Mouse (Mus musculus): ENCODE results near the gene Supt6.
"Not testable (repeated sequence)": the region's sequence is repeated elsewhere in the genome, so short reads cannot be mapped to it uniquely, and the experiment has no call there.

The Supt6 gene

GRCm38 (mm10) chr11:78231518-78231917 lies 14.3 kb downstream of the Supt6 start:
- DNase-seq (ENCODE audit: extremely low read depth, insufficient read length, low spot score) = no peak

- DNase-seq (ENCODE audit: extremely low read depth, insufficient read length, low spot score) = no peak
Observed at GRCm38 (mm10) chr11:78223586-78223985, 22.2 kb downstream of the Supt6 start.

GRCm38 (mm10) chr11:78215709-78216317 lies 30.0 kb downstream of the Supt6 start:
- no peak for DNase-seq (ENCODE audit: extremely low read depth, insufficient read length, low spot score)

GRCm38 (mm10) chr11:78213086-78213817 lies 32.5 kb downstream of the Supt6 start:
- no peak for DNase-seq (ENCODE audit: extremely low read depth, insufficient read length, low spot score)

- DNase-seq (ENCODE audit: extremely low read depth, insufficient read length, low spot score) = no peak
Observed at GRCm38 (mm10) chr11:78211513-78211912, 34.3 kb downstream of the Supt6 start.

GRCm38 (mm10) chr11:78210615-78211014 lies 35.2 kb downstream of the Supt6 start:
- no peak for DNase-seq (ENCODE audit: extremely low read depth, insufficient read length, low spot score)

- no peak for DNase-seq (ENCODE audit: extremely low read depth, insufficient read length, low spot score)
Observed at GRCm38 (mm10) chr11:78209886-78210285, 35.9 kb downstream of the Supt6 start.

- DNase-seq (ENCODE audit: extremely low read depth, insufficient read length, low spot score) = no peak
Observed at GRCm38 (mm10) chr11:78207190-78207589, 38.6 kb downstream of the Supt6 start.

- no peak for DNase-seq (ENCODE audit: extremely low read depth, insufficient read length, low spot score)
Observed at GRCm38 (mm10) chr11:78205361-78206206, 40.2 kb downstream of the Supt6 start.

- no peak for DNase-seq (ENCODE audit: extremely low read depth, insufficient read length, low spot score)
Observed at GRCm38 (mm10) chr11:78204287-78204686, 41.5 kb downstream of the Supt6 start.

GRCm38 (mm10) chr11:78202372-78202771 lies 43.4 kb downstream of the Supt6 start:
- DNase-seq (ENCODE audit: extremely low read depth, insufficient read length, low spot score) = no peak

GRCm38 (mm10) chr11:78195101-78195863 lies 50.5 kb downstream of the Supt6 start:
- no peak for DNase-seq (ENCODE audit: extremely low read depth, insufficient read length, low spot score)

GRCm38 (mm10) chr11:78194411-78195100 lies 51.2 kb downstream of the Supt6 start:
- DNase-seq (ENCODE audit: extremely low read depth, insufficient read length, low spot score) = no peak

- no peak for DNase-seq (ENCODE audit: extremely low read depth, insufficient read length, low spot score)
Observed at GRCm38 (mm10) chr11:78193113-78193512, 52.7 kb downstream of the Supt6 start, which contains the start of gene Proca1. TSS of gene Proca1 (plus strand) at chr11:78193392.

- DNase-seq (ENCODE audit: extremely low read depth, insufficient read length, low spot score) = no peak
Observed at GRCm38 (mm10) chr11:78190041-78190440, 55.7 kb downstream of the Supt6 start.

- peak; percentile 82 for DNase-seq (ENCODE audit: extremely low read depth, insufficient read length, low spot score)
Observed at GRCm38 (mm10) chr11:78189234-78190040, 56.4 kb downstream of the Supt6 start.

- peak; percentile 88 for DNase-seq (ENCODE audit: extremely low read depth, insufficient read length, low spot score)
Observed at GRCm38 (mm10) chr11:78188331-78189233, 57.2 kb downstream of the Supt6 start, which contains the start of gene Rab34. TSS of gene Rab34 (plus strand) at chr11:78188430.

- not testable (repeated sequence) for DNase-seq (ENCODE audit: extremely low read depth, insufficient read length, low spot score)
Observed at GRCm38 (mm10) chr11:78184702-78185101, 61.1 kb downstream of the Supt6 start.
